ENCODE assay signal across 21 mouse cellular contexts in genomic region chr9:72023274-72023673, GRCm38 (mm10).
DNase-seq lines count a peak whose midpoint lies in the region; ATAC-seq and TF ChIP-seq lines count a peak whose summit lies in the region.
"Had no signal": no experiment of that assay in that cellular context is flagged by ENCODE, and none has a peak within 500 bp of the region (broad histone marks: within the 10 kb centered on the region; RNA-seq: fewer than 3 reads in every experiment).

No protein-coding gene starts in this region.

- H3K4me2 ChIP-seq in hindbrain, embryonic 14.5 days (replicated peaks), result no peak overlapping the region
- no peak overlapping the region for H3K4me2 ChIP-seq in hindbrain, embryonic 16.5 days (ENCODE audit: low read length)
- no peak overlapping the region for H3K4me2 ChIP-seq in lung, postnatal 0 days (replicated peaks; ENCODE audit: low read depth, low read length)
- H3K4me2 ChIP-seq in neural tube, embryonic 15.5 days, result no peak overlapping the region
- H3K4me2 ChIP-seq: embryonic facial prominence, embryonic 12.5 days; forebrain, embryonic 12.5 days; intestine, embryonic 15.5 days had no signal

- intact Hi-C loops in heart, adult 2 months (cut with DNase I), result loop anchor here (5.0 kb wide), 1 partner anchor 41 kb away; no protein-coding TSS in a partner anchor
- intact Hi-C loops in heart, postnatal 25 days (cut with DNase I), result no loop called here

- H3K9ac ChIP-seq in heart, adult 2 months (ENCODE audit: low read depth, low read length), result no peak overlapping the region
- no peak overlapping the region for H3K9ac ChIP-seq in hindbrain, embryonic 14.5 days
- H3K9ac ChIP-seq in hindbrain, embryonic 16.5 days (ENCODE audit: low read depth, low read length), result no peak overlapping the region
- H3K9ac ChIP-seq in lung, postnatal 0 days (replicated peaks; ENCODE audit: low read depth), result no peak overlapping the region
- no peak overlapping the region for H3K9ac ChIP-seq in neural tube, embryonic 15.5 days (replicated peaks)
- H3K9ac ChIP-seq: embryonic facial prominence, embryonic 12.5 days; forebrain, embryonic 12.5 days; heart, embryonic 13.5 days; intestine, embryonic 15.5 days had no signal

- H3K79me2 ChIP-seq in heart, adult 2 months (replicated peaks; ENCODE audit: control insufficient read depth, insufficient read depth, low read length), result peaks cover 6% of the 10 kb centered on the region; the same call in 1 of the 2 replicates

- TF ChIP-seq EP300 in heart, adult 2 months (IDR thresholded peaks at IDR 0.05; ENCODE audit: insufficient read depth, low read depth, low read length), result no peak
- no peak for TF ChIP-seq EP300 in lung, postnatal 0 days (IDR thresholded peaks at IDR 0.05)

- no peak for DNase-seq in heart, adult 2 months
- no peak for DNase-seq in heart, postnatal 25 days (ENCODE audit: low spot score)
- DNase-seq in hindbrain, embryonic 14.5 days (ENCODE audit: low spot score), result no peak
- peak; percentile 46 for DNase-seq in lung, postnatal 0 days (ENCODE audit: low spot score)
- no peak for DNase-seq in lung, postnatal 10 days
- DNase-seq: adrenal gland, postnatal 10 days; B cell, adult 2 months; cerebellum, adult 11-12 months; cerebellum, adult 9-10 months; cerebellum, postnatal 25 days; gastrocnemius, postnatal 10 days; heart, postnatal 10 days had no signal

- no peak for ATAC-seq in hindbrain, embryonic 14.5 days (ENCODE audit: low FRiP score)
- ATAC-seq in hindbrain, embryonic 16.5 days, result no peak
- ATAC-seq in lung, postnatal 0 days, result no peak
- peak; percentile 68 for ATAC-seq in neural tube, embryonic 15.5 days (ENCODE audit: low FRiP score)
- ATAC-seq: CD4-positive, CD25-positive, alpha-beta regulatory T cell, adult 4 months; forebrain, embryonic 16.5 days; intestine, embryonic 15.5 days had no signal

- H3K27me3 ChIP-seq in heart, adult 2 months (ENCODE audit: control insufficient read depth, insufficient read depth, low read length), result no peaks in the 10 kb centered on the region
- H3K27me3 ChIP-seq in hindbrain, embryonic 14.5 days (ENCODE audit: control insufficient read depth, insufficient read depth, low read length), result no peaks in the 10 kb centered on the region
- H3K27me3 ChIP-seq in hindbrain, embryonic 16.5 days (replicated peaks; ENCODE audit: control insufficient read depth, insufficient read depth, low read length), result no peaks in the 10 kb centered on the region
- no peaks in the 10 kb centered on the region for H3K27me3 ChIP-seq in lung, postnatal 0 days (replicated peaks; ENCODE audit: insufficient read depth, low read length)
- H3K27me3 ChIP-seq in neural tube, embryonic 15.5 days (replicated peaks), result no peaks in the 10 kb centered on the region
- H3K27me3 ChIP-seq: embryonic facial prominence, embryonic 12.5 days; forebrain, embryonic 12.5 days; heart, embryonic 13.5 days; intestine, embryonic 15.5 days had no signal

- H3K4me3 ChIP-seq in heart, adult 2 months, result no peak overlapping the region
- H3K4me3 ChIP-seq in hindbrain, embryonic 14.5 days (replicated peaks; ENCODE audit: low read length), result no peak overlapping the region
- no peak overlapping the region for H3K4me3 ChIP-seq in hindbrain, embryonic 16.5 days (ENCODE audit: low read length)
- no peak overlapping the region for H3K4me3 ChIP-seq in lung, postnatal 0 days (ENCODE audit: low read depth, low read length)
- H3K4me3 ChIP-seq in neural tube, embryonic 15.5 days (replicated peaks), result no peak overlapping the region
- H3K4me3 ChIP-seq: embryonic facial prominence, embryonic 12.5 days; forebrain, embryonic 12.5 days; heart, embryonic 13.5 days; intestine, embryonic 15.5 days had no signal

- 36% methylated on average over 5 of the region's 5 CpGs for WGBS in heart, adult 2 months
- WGBS in hindbrain, embryonic 14.5 days, result 80% methylated on average over 5 of the region's 5 CpGs
- 74% methylated on average over 5 of the region's 5 CpGs for WGBS in hindbrain, embryonic 16.5 days
- 58% methylated on average over 5 of the region's 5 CpGs for WGBS in lung, postnatal 0 days
- 33% methylated on average over 5 of the region's 5 CpGs for WGBS in neural tube, embryonic 15.5 days

- peaks cover 8% of the 10 kb centered on the region; the same call in 1 of the 2 replicates for H3K36me3 ChIP-seq in heart, adult 2 months (ENCODE audit: control insufficient read depth, insufficient read depth, low read length)
- H3K36me3 ChIP-seq in hindbrain, embryonic 14.5 days (replicated peaks; ENCODE audit: control insufficient read depth, insufficient read depth), result no peaks in the 10 kb centered on the region
- no peaks in the 10 kb centered on the region for H3K36me3 ChIP-seq in hindbrain, embryonic 16.5 days (ENCODE audit: control insufficient read depth, insufficient read depth, low read length)
- H3K36me3 ChIP-seq in lung, postnatal 0 days (ENCODE audit: insufficient read depth, low read length), result no peaks in the 10 kb centered on the region
- H3K36me3 ChIP-seq in neural tube, embryonic 15.5 days, result no peaks in the 10 kb centered on the region
- H3K36me3 ChIP-seq: embryonic facial prominence, embryonic 12.5 days; forebrain, embryonic 12.5 days; G1E; heart, embryonic 13.5 days; intestine, embryonic 15.5 days had no signal

- TF ChIP-seq POLR2A in heart, adult 2 months (IDR thresholded peaks at IDR 0.05; ENCODE audit: insufficient read depth, low read depth, low read length), result no peak

- no peak for TF ChIP-seq CTCF in heart, adult 2 months (IDR thresholded peaks at IDR 0.05)
- no peak for TF ChIP-seq CTCF in lung, postnatal 0 days (IDR thresholded peaks at IDR 0.05)

- H3K4me1 ChIP-seq in heart, adult 2 months (ENCODE audit: control insufficient read depth, insufficient read depth, low read length), result peaks cover 4% of the 10 kb centered on the region
- H3K4me1 ChIP-seq in hindbrain, embryonic 14.5 days (replicated peaks; ENCODE audit: control insufficient read depth, insufficient read depth, low read length), result 0 out of 2 replicates have a peak, but pooled peaks cover 4% of the 10 kb centered on the region
- no peaks in the 10 kb centered on the region for H3K4me1 ChIP-seq in hindbrain, embryonic 16.5 days (ENCODE audit: control insufficient read depth, insufficient read depth, low read depth, low read length)
- no peaks in the 10 kb centered on the region for H3K4me1 ChIP-seq in lung, postnatal 0 days (ENCODE audit: insufficient read depth, low read depth, low read length)
- peaks cover 17% of the 10 kb centered on the region for H3K4me1 ChIP-seq in neural tube, embryonic 15.5 days
- H3K4me1 ChIP-seq: embryonic facial prominence, embryonic 12.5 days had no signal

- H3K9me3 ChIP-seq in hindbrain, embryonic 14.5 days (ENCODE audit: control insufficient read depth, low read length), result no peaks in the 10 kb centered on the region
- H3K9me3 ChIP-seq in hindbrain, embryonic 16.5 days (ENCODE audit: control insufficient read depth, low read length), result no peaks in the 10 kb centered on the region
- no peaks in the 10 kb centered on the region for H3K9me3 ChIP-seq in lung, postnatal 0 days (ENCODE audit: low read length)
- no peaks in the 10 kb centered on the region for H3K9me3 ChIP-seq in neural tube, embryonic 15.5 days (replicated peaks)
- H3K9me3 ChIP-seq: embryonic facial prominence, embryonic 12.5 days; forebrain, embryonic 12.5 days; G1E; heart, embryonic 13.5 days; intestine, embryonic 15.5 days had no signal

- peak overlapping the region; percentile 13; the same call in 1 of the 2 replicates for H3K27ac ChIP-seq in heart, adult 2 months
- H3K27ac ChIP-seq in hindbrain, embryonic 14.5 days, result peak overlapping the region; percentile 36; the same call in 1 of the 2 replicates
- H3K27ac ChIP-seq in hindbrain, embryonic 16.5 days (ENCODE audit: low read depth, low read length), result no peak overlapping the region
- H3K27ac ChIP-seq in lung, postnatal 0 days (ENCODE audit: low read length), result no peak overlapping the region
- H3K27ac ChIP-seq in neural tube, embryonic 15.5 days (replicated peaks), result peak overlapping the region; percentile 65
- H3K27ac ChIP-seq: embryonic facial prominence, embryonic 12.5 days; forebrain, embryonic 12.5 days; heart, embryonic 13.5 days; intestine, embryonic 15.5 days had no signal

Comparison
In these comparisons a context has a peak if more than half of its experiments do, and no peak if none do; other contexts are left out.
1. H3K27ac ChIP-seq: peak in heart, adult 2 months (single experiment), hindbrain, embryonic 14.5 days (single experiment) and neural tube, embryonic 15.5 days (single experiment); none in hindbrain, embryonic 16.5 days (single experiment) and lung, postnatal 0 days (single experiment).